Mouse (Mus musculus) liver, embryonic 16.5 days (tissue): ENCODE data around the gene Tuft1. TPM values are rescaled to one million over a fixed set of nuclear protein-coding genes. Genes with fewer than 3 reads are reported as not detected.
A peak's percentile ranks its signal among the peaks of the same experiment; 100 is the strongest.

Experiments used
- ATAC-seq: fragments of 200-750 bp; cut with Nextera tagmentation; 2 replicates; pipeline ENCODE4 v1.8.0; 2017; ENCODE audit warnings: low read depth, mild to moderate bottlenecking, moderate number of reproducible peaks, moderate library complexity
- H3K27ac ChIP-seq: fragments of 300-500 bp; sonication (generic); 2 replicates; pipeline ENCODE4 v1.5.1; 2014; ENCODE audit warnings: mild to moderate bottlenecking, low read length
- H3K27me3 ChIP-seq: fragments of 300-500 bp; sonication (generic); 2 replicates; pipeline ENCODE4 v1.6.1; 2014; ENCODE audit warnings: low read depth, low read length, mixed read lengths; ENCODE audit not compliant: control insufficient read depth, insufficient read depth
- H3K36me3 ChIP-seq: fragments of 300-500 bp; sonication (generic); 2 replicates; pipeline ENCODE4 v1.6.1; 2014; ENCODE audit warnings: mild to moderate bottlenecking; ENCODE audit not compliant: control insufficient read depth, insufficient read depth
- H3K4me1 ChIP-seq: fragments of 300-500 bp; sonication (generic); 2 replicates; pipeline ENCODE4 v1.6.1; 2014; ENCODE audit warnings: low read depth, low read length, mixed read lengths; ENCODE audit not compliant: control insufficient read depth
- H3K4me2 ChIP-seq: fragments of 300-500 bp; sonication (generic); 2 replicates; pipeline ENCODE4 v1.6.1; 2014; ENCODE audit warnings: low read depth, low read length, mixed read lengths
- H3K4me3 ChIP-seq: fragments of 300-500 bp; sonication (generic); 2 replicates; pipeline ENCODE4 v1.5.1; 2014; ENCODE audit warnings: low read depth, mild to moderate bottlenecking, low read length
- H3K9ac ChIP-seq: fragments of 300-500 bp; sonication (generic); 2 replicates; pipeline ENCODE4 v1.6.1; 2014; ENCODE audit warnings: low read depth, low read length
- H3K9me3 ChIP-seq: fragments of 300-500 bp; sonication (generic); replicated peaks from 2 replicates; pipeline ENCODE4 v1.6.1; 2016; ENCODE audit warnings: low read length; ENCODE audit not compliant: control insufficient read depth
- WGBS: fragments of 180-500 bp; shearing (Covaris S2); extraction: QIAGEN DNeasy Blood & Tissue Kit; methylation state at CpG from one replicate; pipeline ENCODE4 v1.1.7; 2014; ENCODE audit not compliant: insufficient replicate concordance; 5-methylcytosine and 5-hydroxymethylcytosine counted together
- polyA plus RNA-seq: library from polyadenylated mRNA; unstranded; fragments of >200 nt; fragmentation: Nextera tagmentation; extraction: Ambion mirVana; gene quantifications from 2 replicates; pipeline ENCODE4 v1.2.1, GENCODE M21; 2015

Tuft1 gene
- polyA plus RNA-seq, 1 experiment from 2014 or later = 13.3 TPM

DNA sequence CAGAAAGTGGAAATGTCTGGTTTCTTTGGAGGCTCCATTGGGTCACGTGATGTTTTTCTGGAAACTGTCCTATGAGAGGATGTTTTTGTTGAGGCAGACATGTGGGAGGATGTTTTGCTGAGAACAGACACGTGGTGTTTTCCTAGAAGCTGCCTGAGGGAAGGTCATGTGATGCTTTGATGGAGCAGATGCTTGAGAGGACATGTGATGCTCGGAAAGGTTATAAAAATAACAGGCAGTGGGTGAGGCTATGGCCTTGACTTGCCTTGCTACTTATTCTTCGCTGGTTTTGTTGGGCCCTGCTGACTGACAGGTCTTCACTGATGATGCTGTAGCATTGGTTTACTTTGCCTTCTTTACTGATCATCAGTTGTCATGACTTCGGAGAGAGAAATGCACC, 67.6 kb downstream of the Tuft1 start:
- WGBS = 56% methylated on average over 5 of the region's 5 CpGs
- H3K9me3 ChIP-seq = no peaks in the 10 kb centered on the region
- H3K36me3 ChIP-seq = no peaks in the 10 kb centered on the region
- no peak for ATAC-seq
- no peak overlapping the region for H3K9ac ChIP-seq
- no peak overlapping the region for H3K4me2 ChIP-seq
- H3K4me1 ChIP-seq = no peaks in the 10 kb centered on the region
- H3K27ac ChIP-seq = no peak overlapping the region
- no peak overlapping the region for H3K4me3 ChIP-seq
- H3K27me3 ChIP-seq = no peaks in the 10 kb centered on the region

DNA sequence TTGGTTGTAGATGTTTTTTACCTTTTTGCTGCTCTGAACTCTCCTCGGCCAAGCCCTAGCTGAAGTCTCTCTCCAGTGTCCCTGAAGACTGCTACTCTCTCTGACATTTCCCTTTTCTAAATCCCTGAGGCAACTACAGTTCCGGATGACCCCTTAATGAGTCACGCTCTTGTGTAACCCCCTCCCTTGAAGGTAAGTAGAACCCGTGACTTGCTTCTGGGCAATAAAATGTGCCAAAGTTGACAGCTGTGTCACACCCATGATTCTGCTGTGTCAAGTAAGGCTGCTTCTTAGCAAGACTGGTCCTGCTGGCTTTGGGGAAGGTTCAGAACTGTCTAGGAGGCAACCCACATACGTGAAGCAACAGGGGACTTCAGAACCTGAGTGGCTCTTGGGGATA, 70.7 kb downstream of the Tuft1 start:
- 50% methylated on average over 5 of the region's 5 CpGs for WGBS
- no peaks in the 10 kb centered on the region for H3K4me1 ChIP-seq
- ATAC-seq = peak; percentile 48; the same call in 1 of the 2 replicates
- H3K27ac ChIP-seq = no peak overlapping the region
- H3K4me3 ChIP-seq = no peak overlapping the region
- H3K9ac ChIP-seq = no peak overlapping the region
- no peaks in the 10 kb centered on the region for H3K36me3 ChIP-seq
- no peak overlapping the region for H3K4me2 ChIP-seq
- no peaks in the 10 kb centered on the region for H3K9me3 ChIP-seq
- H3K27me3 ChIP-seq = no peaks in the 10 kb centered on the region

DNA sequence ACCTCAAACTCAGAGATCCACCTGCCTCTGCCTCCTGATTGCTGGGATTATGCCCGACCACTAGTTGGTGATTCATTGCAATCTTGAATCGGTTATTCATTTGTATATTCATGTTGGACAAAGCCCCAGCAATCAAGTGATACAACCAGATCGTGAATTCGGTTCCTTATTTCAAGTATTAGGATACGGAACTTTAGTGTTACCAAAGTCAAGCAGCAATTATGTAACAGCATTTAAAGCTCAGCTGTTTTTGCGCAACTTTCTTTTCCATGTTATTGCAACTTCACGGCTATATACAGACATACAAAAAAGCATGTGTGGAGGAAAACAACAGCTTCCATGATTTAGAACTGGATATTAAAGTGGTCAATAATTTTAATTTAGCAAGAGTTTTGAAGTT, 75.7 kb downstream of the Tuft1 start:
- no peak overlapping the region for H3K27ac ChIP-seq
- ATAC-seq = no peak
- no peak overlapping the region for H3K9ac ChIP-seq
- no peaks in the 10 kb centered on the region for H3K9me3 ChIP-seq
- H3K4me1 ChIP-seq = peaks cover 10% of the 10 kb centered on the region
- peak overlapping the region; percentile 91 for H3K4me3 ChIP-seq
- H3K36me3 ChIP-seq = no peaks in the 10 kb centered on the region
- 53% methylated on average over 7 of the region's 7 CpGs for WGBS
- peak overlapping the region; percentile 96 for H3K4me2 ChIP-seq
- H3K27me3 ChIP-seq = no peaks in the 10 kb centered on the region

DNA sequence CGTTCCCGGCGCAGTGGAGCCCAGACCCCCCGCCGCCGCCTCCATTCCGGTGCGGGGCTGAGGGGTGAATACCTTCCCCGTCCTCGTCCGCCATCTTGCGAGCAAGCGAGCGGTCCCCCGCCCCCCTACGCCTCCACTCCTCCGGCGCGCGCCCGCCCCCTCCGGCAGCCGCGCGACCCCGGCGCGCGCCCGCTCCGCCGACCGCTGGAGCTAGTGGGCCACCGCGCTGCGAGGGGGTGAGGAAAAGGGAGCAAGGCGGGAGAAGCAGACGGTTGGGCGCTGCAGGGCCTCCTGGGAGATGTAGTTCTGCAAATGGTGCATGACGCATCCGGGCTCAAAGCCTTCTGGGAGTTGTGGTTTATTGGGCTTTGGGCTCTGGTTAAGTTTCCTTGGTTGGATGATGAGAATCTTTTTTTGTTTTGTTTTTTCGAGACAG, 76.2 kb downstream of the Tuft1 start, which contains the start of gene Snx27:
Snx27 (minus strand) TSS at position 261 of the 436 bp plus-strand sequence.
- WGBS = under 1% methylated on average over 34 of the region's 42 CpGs
- Histone ChIP-seq H3K27me3 (no peaks in the 10 kb centered on the region), H3K27ac (peak within 1 kb of the TSS; percentile 84), H3K4me1 (peaks cover 10% of the 10 kb centered on the region), H3K4me2 (peak within 1 kb of the TSS; percentile 96), H3K4me3 (peak within 1 kb of the TSS; percentile 91), H3K36me3 (no peaks in the 10 kb centered on the region), H3K9ac (peak within 1 kb of the TSS; percentile 89), H3K9me3 (no peaks in the 10 kb centered on the region)
- ATAC-seq = peak; percentile 95

DNA sequence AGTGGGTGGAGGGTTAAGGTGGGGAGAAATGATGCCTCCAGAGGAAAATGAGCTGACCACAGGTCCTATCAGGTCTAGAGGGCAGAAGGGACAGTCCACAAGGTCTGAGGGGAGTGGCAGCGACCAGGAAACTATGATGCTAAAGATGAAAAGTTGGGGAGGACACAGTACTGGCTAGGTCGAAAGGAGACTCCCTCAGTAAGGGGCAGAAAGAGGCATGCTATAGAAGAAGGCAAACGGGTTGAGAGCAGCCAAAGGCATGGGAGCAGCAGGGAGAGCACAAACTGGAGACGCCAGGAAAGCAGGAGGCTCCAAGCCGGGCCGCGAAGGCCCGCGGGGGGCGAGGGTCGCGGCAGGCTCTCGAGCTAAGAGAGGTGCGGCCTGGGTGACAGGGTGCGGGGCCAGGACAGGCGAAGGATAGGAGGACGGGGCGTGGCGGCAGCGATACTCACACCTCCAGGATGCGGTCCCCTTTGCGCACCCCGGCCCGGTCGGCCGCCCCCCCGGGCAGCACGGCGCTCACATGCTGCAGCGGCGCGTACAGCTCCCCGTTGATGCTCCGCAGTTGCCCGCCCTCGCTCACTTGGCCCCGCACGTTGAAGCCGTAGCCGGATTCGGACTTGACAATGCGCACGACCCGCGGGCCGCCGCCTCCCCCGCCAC, 76.7 kb downstream of the Tuft1 start:
- Histone ChIP-seq H3K9me3 (no peaks in the 10 kb centered on the region), H3K4me3 (peak overlapping the region; percentile 91), H3K9ac (peak overlapping the region; percentile 89), H3K4me2 (peak overlapping the region; percentile 96), H3K27me3 (no peaks in the 10 kb centered on the region), H3K27ac (peak overlapping the region; percentile 84), H3K4me1 (peaks cover 10% of the 10 kb centered on the region), H3K36me3 (no peaks in the 10 kb centered on the region)
- WGBS = under 1% methylated on average over 48 of the region's 48 CpGs
- ATAC-seq = peak; percentile 73

DNA sequence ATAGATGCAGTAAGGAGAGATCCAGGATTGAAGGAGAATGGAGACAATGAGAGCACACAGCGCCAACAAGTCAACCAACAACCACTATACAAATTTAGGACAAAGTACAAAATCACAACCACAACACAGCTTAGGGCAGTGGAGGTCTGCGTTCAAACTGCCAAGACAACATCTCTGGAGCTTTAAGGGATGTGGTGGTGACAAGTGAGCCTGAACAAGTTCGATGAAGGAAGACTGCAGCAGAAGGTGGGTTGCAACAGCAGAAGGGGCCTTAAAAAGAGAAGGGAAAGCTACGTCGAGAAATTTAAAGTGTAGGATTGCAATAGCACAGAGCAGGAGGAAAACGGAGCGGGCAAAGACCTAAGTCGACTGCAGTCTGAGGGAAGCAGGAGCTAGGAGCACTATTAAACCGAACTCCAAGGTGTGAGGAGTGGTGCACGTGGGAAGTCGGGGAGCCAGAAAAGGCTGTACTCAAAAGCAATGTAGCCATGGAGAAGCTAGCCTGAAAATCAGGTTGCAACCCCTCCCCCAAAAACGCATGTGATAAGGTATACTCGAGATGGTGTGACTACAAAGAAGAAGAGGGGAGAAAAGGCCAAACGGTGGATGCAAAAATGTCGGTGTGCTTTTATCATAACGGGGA, 77.4 kb downstream of the Tuft1 start:
- no peaks in the 10 kb centered on the region for H3K27me3 ChIP-seq
- H3K4me2 ChIP-seq = peak overlapping the region; percentile 96
- peak overlapping the region; percentile 91 for H3K4me3 ChIP-seq
- no peaks in the 10 kb centered on the region for H3K36me3 ChIP-seq
- no peak for ATAC-seq
- no peaks in the 10 kb centered on the region for H3K9me3 ChIP-seq
- H3K9ac ChIP-seq = peak overlapping the region; percentile 89
- H3K27ac ChIP-seq = peak overlapping the region; percentile 84
- H3K4me1 ChIP-seq = peaks cover 10% of the 10 kb centered on the region
- WGBS = 5% methylated on average over 16 of the region's 16 CpGs

DNA sequence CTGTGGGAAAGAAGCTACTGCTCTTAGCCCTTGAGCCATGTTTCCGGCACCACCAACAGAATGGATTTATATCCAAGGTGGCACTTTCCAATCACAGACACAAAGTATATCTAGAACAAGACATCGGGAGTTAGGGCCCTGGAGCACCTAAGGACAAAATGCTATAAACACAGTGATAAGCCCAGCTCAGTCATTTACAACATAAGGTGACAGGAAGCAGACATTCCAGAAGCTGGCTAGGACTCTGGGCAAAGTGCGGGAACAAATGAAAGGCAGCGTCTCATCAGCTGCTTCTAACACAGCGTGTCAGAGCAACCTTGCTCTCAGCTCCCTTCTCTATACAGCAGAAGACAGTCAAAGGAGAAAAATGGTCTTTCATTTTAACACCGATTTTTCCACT, 84.2 kb downstream of the Tuft1 start:
- WGBS = 76% methylated on average over 6 of the region's 6 CpGs
- H3K4me3 ChIP-seq = no peak overlapping the region
- H3K4me2 ChIP-seq = no peak overlapping the region
- no peak overlapping the region for H3K9ac ChIP-seq
- no peak for ATAC-seq
- H3K36me3 ChIP-seq = no peaks in the 10 kb centered on the region
- no peaks in the 10 kb centered on the region; the same call in 1 of the 2 replicates for H3K4me1 ChIP-seq
- no peaks in the 10 kb centered on the region for H3K9me3 ChIP-seq
- no peak overlapping the region for H3K27ac ChIP-seq
- H3K27me3 ChIP-seq = no peaks in the 10 kb centered on the region

DNA sequence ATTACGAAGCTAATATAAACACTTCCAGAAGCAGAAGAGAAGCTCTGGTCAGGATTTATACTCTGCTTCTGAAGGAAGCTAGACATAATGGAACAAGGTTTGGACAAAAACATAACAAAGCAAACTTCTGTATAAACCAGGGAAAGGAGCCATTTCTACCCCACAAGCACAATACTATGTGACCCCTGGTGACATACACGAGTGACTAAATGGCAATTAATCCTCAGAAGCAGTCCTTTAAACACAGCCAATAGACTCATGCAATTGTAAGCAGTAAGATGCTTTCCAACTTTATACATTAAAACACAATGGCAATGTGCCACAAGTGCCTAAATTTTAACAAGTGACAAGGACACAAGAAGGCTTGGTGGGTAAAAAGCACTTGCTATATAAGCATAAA, 91.4 kb downstream of the Tuft1 start:
- H3K9ac ChIP-seq = no peak overlapping the region
- H3K27me3 ChIP-seq = no peaks in the 10 kb centered on the region
- no peak overlapping the region for H3K4me3 ChIP-seq
- H3K9me3 ChIP-seq = no peaks in the 10 kb centered on the region
- WGBS = 68% methylated on average over 2 of the region's 2 CpGs
- H3K4me2 ChIP-seq = no peak overlapping the region
- no peaks in the 10 kb centered on the region for H3K36me3 ChIP-seq
- no peaks in the 10 kb centered on the region for H3K4me1 ChIP-seq
- ATAC-seq = no peak
- H3K27ac ChIP-seq = no peak overlapping the region

DNA sequence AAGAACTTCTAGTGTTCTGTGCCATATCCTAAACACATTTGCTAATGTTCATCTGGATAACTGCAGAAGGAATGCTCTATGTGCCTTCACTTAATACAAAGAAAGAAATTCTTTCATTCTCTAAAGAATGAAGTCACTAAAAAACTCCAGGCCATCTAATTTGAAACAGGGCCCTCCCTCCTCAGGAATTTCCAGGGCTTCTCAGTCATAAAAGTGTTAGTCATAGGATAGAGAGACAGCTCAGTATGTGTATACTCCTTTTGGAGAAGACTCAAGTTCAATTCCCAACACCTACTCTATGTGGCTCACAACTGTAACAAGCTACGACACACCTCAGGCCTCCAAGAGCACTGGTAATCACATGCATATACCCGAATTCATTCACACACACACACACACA, 93.1 kb downstream of the Tuft1 start:
- Histone ChIP-seq H3K4me3 (no peak overlapping the region), H3K9me3 (no peaks in the 10 kb centered on the region), H3K4me2 (no peak overlapping the region), H3K36me3 (no peaks in the 10 kb centered on the region), H3K27me3 (no peaks in the 10 kb centered on the region), H3K27ac (no peak overlapping the region), H3K9ac (no peak overlapping the region), H3K4me1 (no peaks in the 10 kb centered on the region)
- 58% methylated on average over 2 of the region's 2 CpGs for WGBS
- ATAC-seq = no peak
